In genomic region chr8:92972949-92973348, GRCm38 (mm10) we compare ENCODE assay signal across 9 mouse cellular contexts. TPM values are rescaled to one million over a fixed set of nuclear protein-coding genes. Genes with fewer than 3 reads are reported as not detected.
DNase-seq lines count a peak whose midpoint lies in the region; ATAC-seq and TF ChIP-seq lines count a peak whose summit lies in the region.
"Had no signal": no experiment of that assay in that cellular context is flagged by ENCODE, and none has a peak within 500 bp of the region (broad histone marks: within the 10 kb centered on the region; RNA-seq: fewer than 3 reads in every experiment).

No protein-coding gene starts in this region.

- no peaks in the 10 kb centered on the region for H3K27me3 ChIP-seq in forebrain, embryonic 16.5 days (replicated peaks; ENCODE audit: control insufficient read depth, insufficient read depth, low read length)
- H3K27me3 ChIP-seq in hindbrain, postnatal 0 days (ENCODE audit: insufficient read depth, low read length) = no peaks in the 10 kb centered on the region
- no peaks in the 10 kb centered on the region for H3K27me3 ChIP-seq in lung, postnatal 0 days (replicated peaks; ENCODE audit: insufficient read depth, low read length)
- H3K27me3 ChIP-seq: embryonic facial prominence, embryonic 15.5 days had no signal

- TF ChIP-seq CTCF in hindbrain, postnatal 0 days (IDR thresholded peaks at IDR 0.05; ENCODE audit: low read depth) = peak; percentile 48
- peak; percentile 66 for TF ChIP-seq CTCF in lung, postnatal 0 days (IDR thresholded peaks at IDR 0.05)

- ATAC-seq in frontal cortex, adult (ENCODE audit: low TSS enrichment) = peak; percentile 87
- peak; percentile 79 for ATAC-seq in forebrain, embryonic 16.5 days
- peak; percentile 81 for ATAC-seq in hindbrain, postnatal 0 days
- peak; percentile 91 for ATAC-seq in lung, postnatal 0 days

- H3K27ac ChIP-seq in forebrain, embryonic 16.5 days (ENCODE audit: low read length) = no peak overlapping the region
- no peak overlapping the region for H3K27ac ChIP-seq in hindbrain, postnatal 0 days
- H3K27ac ChIP-seq in lung, postnatal 0 days (ENCODE audit: low read length) = no peak overlapping the region
- H3K27ac ChIP-seq: embryonic facial prominence, embryonic 15.5 days had no signal

- H3K36me3 ChIP-seq in forebrain, embryonic 16.5 days (ENCODE audit: control insufficient read depth, insufficient read depth) = no peaks in the 10 kb centered on the region
- H3K36me3 ChIP-seq in hindbrain, postnatal 0 days (ENCODE audit: insufficient read depth, low read length) = no peaks in the 10 kb centered on the region
- no peaks in the 10 kb centered on the region for H3K36me3 ChIP-seq in lung, postnatal 0 days (ENCODE audit: insufficient read depth, low read length)
- H3K36me3 ChIP-seq: embryonic facial prominence, embryonic 15.5 days had no signal

- H3K9ac ChIP-seq in forebrain, embryonic 16.5 days (replicated peaks; ENCODE audit: low read depth, low read length) = no peak overlapping the region
- H3K9ac ChIP-seq in hindbrain, postnatal 0 days (replicated peaks; ENCODE audit: low read length) = no peak overlapping the region
- H3K9ac ChIP-seq in lung, postnatal 0 days (replicated peaks; ENCODE audit: low read depth) = no peak overlapping the region
- H3K9ac ChIP-seq: embryonic facial prominence, embryonic 15.5 days had no signal

- peaks cover 5% of the 10 kb centered on the region for H3K4me1 ChIP-seq in forebrain, embryonic 16.5 days (replicated peaks; ENCODE audit: control insufficient read depth, insufficient read depth, low read length)
- H3K4me1 ChIP-seq in hindbrain, postnatal 0 days (ENCODE audit: insufficient read depth, low read length) = peaks cover 7% of the 10 kb centered on the region; the same call in 1 of the 2 replicates
- H3K4me1 ChIP-seq in lung, postnatal 0 days (ENCODE audit: insufficient read depth, low read depth, low read length) = no peaks in the 10 kb centered on the region

- H3K4me3 ChIP-seq in forebrain, embryonic 16.5 days (replicated peaks; ENCODE audit: low read length) = no peak overlapping the region
- H3K4me3 ChIP-seq in hindbrain, postnatal 0 days (ENCODE audit: low read length) = no peak overlapping the region
- H3K4me3 ChIP-seq in lung, postnatal 0 days (ENCODE audit: low read depth, low read length) = no peak overlapping the region
- H3K4me3 ChIP-seq: embryonic facial prominence, embryonic 15.5 days had no signal

- H3K4me2 ChIP-seq in forebrain, embryonic 16.5 days (ENCODE audit: low read length) = no peak overlapping the region
- no peak overlapping the region for H3K4me2 ChIP-seq in hindbrain, postnatal 0 days (ENCODE audit: low read depth, low read length)
- no peak overlapping the region for H3K4me2 ChIP-seq in lung, postnatal 0 days (replicated peaks; ENCODE audit: low read depth, low read length)
- H3K4me2 ChIP-seq: embryonic facial prominence, embryonic 15.5 days had no signal

- no peak for DNase-seq in frontal cortex, postnatal 10 days (ENCODE audit: low spot score in 2 of 2)
- peak; percentile 86 for DNase-seq in adipocyte (ENCODE audit: low spot score)
- peak; percentile 60 for DNase-seq in hindbrain, postnatal 0 days (ENCODE audit: low spot score)
- peak; percentile 89 for DNase-seq in lung, postnatal 0 days (ENCODE audit: low spot score)
- no peak for DNase-seq in natural killer cell, adult 2 months (ENCODE audit: low spot score in 2 of 2)
- no peak for DNase-seq in c-Kit-positive CD71-positive TER-119-positive erythroid progenitor cells, embryonic 14.5 days (ENCODE audit: low spot score)

- peak; percentile 66 for TF ChIP-seq EP300 in lung, postnatal 0 days (IDR thresholded peaks at IDR 0.05)

- 33% methylated on average over 5 of the region's 5 CpGs for WGBS in forebrain, embryonic 16.5 days
- WGBS in hindbrain, postnatal 0 days = 43% methylated on average over 5 of the region's 5 CpGs
- 17% methylated on average over 5 of the region's 5 CpGs for WGBS in lung, postnatal 0 days

- H3K9me3 ChIP-seq in forebrain, embryonic 16.5 days (ENCODE audit: control insufficient read depth, low read length) = no peaks in the 10 kb centered on the region
- H3K9me3 ChIP-seq in hindbrain, postnatal 0 days (ENCODE audit: low read length) = no peaks in the 10 kb centered on the region
- H3K9me3 ChIP-seq in lung, postnatal 0 days (ENCODE audit: low read length) = no peaks in the 10 kb centered on the region
- H3K9me3 ChIP-seq: embryonic facial prominence, embryonic 15.5 days had no signal

RNA-seq across cellular contexts. Expression of gene Slc6a2, which starts 13.1 kb away (rescaled TPM):
- not detected in 2 replicates for polyA plus RNA-seq in forebrain, embryonic 16.5 days (2015; fragmentation: Nextera tagmentation; extraction: Ambion mirVana)
- total RNA-seq in hindbrain, postnatal 0 days (2014; rRNA removed) = 7.9 and 10.6 TPM in 2 replicates
- 5.9 and 6.6 TPM in 2 replicates for polyA plus RNA-seq in hindbrain, postnatal 0 days (2015; fragmentation: Nextera tagmentation; extraction: Ambion mirVana)
- 0.63 and 0.93 TPM in 2 replicates for polyA plus RNA-seq in lung, postnatal 0 days (2015; fragmentation: Nextera tagmentation; extraction: Ambion mirVana)

Comparison
In these comparisons a context has a peak if more than half of its experiments do, and no peak if none do; other contexts are left out.
1. DNase-seq: peak in adipocyte (single experiment), hindbrain, postnatal 0 days (single experiment) and lung, postnatal 0 days (single experiment); none in frontal cortex, postnatal 10 days (0 of 2), natural killer cell, adult 2 months (0 of 2) and c-Kit-positive CD71-positive TER-119-positive erythroid progenitor cells, embryonic 14.5 days (single experiment).
2. Peak in every context shown above with its lines, with median percentiles within 50 percentile points of each other: ATAC-seq.